Mouse (Mus musculus): ENCODE results near the gene Umad1.

GRCm38 (mm10) chr6:8339453-8339852, 80.4 kb downstream of the Umad1 start:
- TF ChIP-seq CTCF (IDR thresholded peaks at IDR 0.05; ENCODE audit: borderline replicate concordance, extremely low read depth, insufficient read depth, insufficient read length) (no peak), POLR2A (IDR thresholded peaks at IDR 0.05; ENCODE audit: borderline replicate concordance, extremely low read depth, insufficient read depth, insufficient read length, poor library complexity, severe bottlenecking) (no peak)

Data from brain, embryonic 14.5 days (tissue).